Mouse (Mus musculus) left cerebral cortex, postnatal 36 days (tissue): ENCODE measurements around the gene Lrrc25. TPM values are rescaled to one million over a fixed set of nuclear protein-coding genes. Genes with fewer than 3 reads are reported as not detected.

Source experiments
- DNase-seq, 2 experiments: peaks; one replicate each; pipeline ENCODE4 v3.0.0; 2021 to 2022; ENCODE audit warnings: low spot score in 2 of 2, mixed read lengths in 1 of 2
- intact Hi-C: fragments of 180-260 bp; cut with DNase I; formaldehyde crosslinking; loops from one replicate; pipeline ENCODE4 v1.15.1; 2025
- total RNA-seq, 2 experiments: library from RNA; stranded (reverse); gene quantifications; 2 replicates each; pipeline ENCODE4 v1.2.3; 2021

The Lrrc25 gene
- total RNA-seq, 2 experiments from 2014 or later, result 0.44 to 1.2 TPM

GRCm38 (mm10) chr8:70610796-70611771 is 4.9 kb upstream of the Lrrc25 start:
- DNase-seq, result peak in 1 of 2 experiments; percentile 66

DNA sequence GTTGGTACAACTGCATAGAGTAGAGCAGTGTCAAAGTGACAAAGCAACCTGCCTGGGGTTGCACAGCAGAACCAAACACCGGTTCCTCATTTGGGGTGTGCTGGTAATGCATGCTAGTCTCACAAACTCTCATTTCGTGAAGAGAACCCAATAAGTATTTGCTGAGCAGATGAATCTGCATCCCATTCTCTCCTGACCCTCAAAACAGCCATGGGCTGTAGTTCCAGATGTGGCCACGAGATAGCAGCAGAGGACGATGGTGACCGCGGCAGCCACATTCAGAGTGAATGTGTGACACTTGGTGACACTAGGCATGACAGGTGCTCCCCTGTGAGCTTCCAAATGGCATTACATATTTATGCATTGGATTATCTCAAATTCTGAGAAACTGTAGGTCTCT is 4.1 kb upstream of the Lrrc25 start:
- DNase-seq, result peak; percentile 77 to 84
- intact Hi-C loops, result loop anchor here (5.0 kb wide), 2 partner anchors 90 to 145 kb away; partner anchors contain the start of gene Iqcn

More at GRCm38 (mm10) chr8:70610796-70611771, 4.9 kb upstream of the Lrrc25 start:
- intact Hi-C loops, result loop anchor here (5.0 kb wide), 2 partner anchors 91 to 146 kb away; partner anchors contain the start of gene Iqcn

DNA sequence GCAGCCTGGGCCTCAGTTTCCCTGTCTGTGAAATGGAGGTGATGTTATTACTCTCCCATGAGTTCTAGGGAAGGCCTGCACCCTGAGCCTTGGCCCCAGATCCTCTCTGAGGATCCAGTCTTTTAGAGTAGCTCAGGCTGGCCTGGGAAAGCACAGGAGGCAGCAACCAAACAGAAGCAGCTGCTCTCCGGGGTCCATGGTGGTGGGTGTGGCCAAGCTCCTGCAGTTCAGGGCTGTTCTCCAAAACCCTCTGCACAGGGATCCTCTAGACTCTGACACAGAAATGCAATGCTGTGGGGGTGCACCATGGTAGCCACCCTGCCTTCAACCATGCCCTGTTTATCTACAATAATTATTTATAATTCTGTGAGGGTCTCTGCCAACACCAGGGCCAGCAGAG is 2.2 kb upstream of the Lrrc25 start:
- DNase-seq, result no peak
- intact Hi-C loops, result loop anchor here (5.0 kb wide), 2 partner anchors 89 to 144 kb away; partner anchors contain the start of gene Iqcn

- intact Hi-C loops, result loop anchor here (5.0 kb wide), 2 partner anchors 88 to 143 kb away; partner anchors contain the start of gene Iqcn
- no peak for DNase-seq
Measured at GRCm38 (mm10) chr8:70614469-70614868, 1.5 kb upstream of the Lrrc25 start.

GRCm38 (mm10) chr8:70615281-70615680 is 674 bp upstream of the Lrrc25 start:
- DNase-seq, result no peak
- intact Hi-C loops, result no loop called here

- intact Hi-C loops, result no loop called here
Measured at GRCm38 (mm10) chr8:70616645-70617044, 690 bp downstream of the Lrrc25 start.

GRCm38 (mm10) chr8:70617985-70618384 is 2.0 kb downstream of the Lrrc25 start:
- intact Hi-C loops, result no loop called here
- no peak for DNase-seq

More at GRCm38 (mm10) chr8:70616645-70617044, 690 bp downstream of the Lrrc25 start:
- no peak for DNase-seq

DNA sequence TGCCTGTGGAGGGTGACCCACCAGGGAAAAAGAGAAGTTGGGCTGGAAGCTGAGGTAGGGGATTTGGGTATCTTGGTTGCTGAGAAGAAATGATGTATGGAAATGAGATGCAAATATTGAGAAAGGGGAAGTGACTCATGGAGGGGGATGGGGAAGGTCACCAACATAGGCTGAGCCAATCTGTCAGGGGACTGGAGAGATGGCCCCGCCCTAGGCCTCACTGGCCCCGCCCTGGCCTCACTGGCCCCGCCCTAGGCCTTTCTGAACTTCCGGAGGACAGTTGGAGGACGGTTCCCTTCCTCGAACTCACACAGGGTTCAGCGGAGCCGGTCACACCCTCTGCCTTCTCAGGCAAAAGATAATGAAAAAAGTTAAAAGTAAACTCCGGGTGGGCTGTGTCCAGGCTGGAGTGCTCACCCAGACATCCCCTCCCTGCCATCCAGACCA is 3.0 kb downstream of the Lrrc25 start:
- intact Hi-C loops, result no loop called here
- DNase-seq, result no peak

- intact Hi-C loops, result no loop called here
- no peak for DNase-seq
Measured at GRCm38 (mm10) chr8:70622220-70622619, 6.3 kb downstream of the Lrrc25 start.

- no peak for DNase-seq
- intact Hi-C loops, result loop anchor here (5.0 kb wide), 1 partner anchor 37 kb away; the partner anchor contains the start of gene Pgpep1
Measured at GRCm38 (mm10) chr8:70625104-70625503, 9.1 kb downstream of the Lrrc25 start.

GRCm38 (mm10) chr8:70627041-70627440 is 11.1 kb downstream of the Lrrc25 start:
- DNase-seq, result no peak
- intact Hi-C loops, result loop anchor here (5.0 kb wide), 1 partner anchor 35 kb away; the partner anchor contains the start of gene Pgpep1

- intact Hi-C loops, result loop anchor here (5.0 kb wide), 1 partner anchor 33 kb away; the partner anchor contains the start of gene Pgpep1
- DNase-seq, result no peak
Measured at GRCm38 (mm10) chr8:70628986-70629490, 13.1 kb downstream of the Lrrc25 start.

GRCm38 (mm10) chr8:70629574-70630531 is 13.9 kb downstream of the Lrrc25 start:
- DNase-seq, result peak; percentile 91 to 93
- intact Hi-C loops, result loop anchor here (5.0 kb wide), 1 partner anchor 32 kb away; the partner anchor contains the start of gene Pgpep1

DNA sequence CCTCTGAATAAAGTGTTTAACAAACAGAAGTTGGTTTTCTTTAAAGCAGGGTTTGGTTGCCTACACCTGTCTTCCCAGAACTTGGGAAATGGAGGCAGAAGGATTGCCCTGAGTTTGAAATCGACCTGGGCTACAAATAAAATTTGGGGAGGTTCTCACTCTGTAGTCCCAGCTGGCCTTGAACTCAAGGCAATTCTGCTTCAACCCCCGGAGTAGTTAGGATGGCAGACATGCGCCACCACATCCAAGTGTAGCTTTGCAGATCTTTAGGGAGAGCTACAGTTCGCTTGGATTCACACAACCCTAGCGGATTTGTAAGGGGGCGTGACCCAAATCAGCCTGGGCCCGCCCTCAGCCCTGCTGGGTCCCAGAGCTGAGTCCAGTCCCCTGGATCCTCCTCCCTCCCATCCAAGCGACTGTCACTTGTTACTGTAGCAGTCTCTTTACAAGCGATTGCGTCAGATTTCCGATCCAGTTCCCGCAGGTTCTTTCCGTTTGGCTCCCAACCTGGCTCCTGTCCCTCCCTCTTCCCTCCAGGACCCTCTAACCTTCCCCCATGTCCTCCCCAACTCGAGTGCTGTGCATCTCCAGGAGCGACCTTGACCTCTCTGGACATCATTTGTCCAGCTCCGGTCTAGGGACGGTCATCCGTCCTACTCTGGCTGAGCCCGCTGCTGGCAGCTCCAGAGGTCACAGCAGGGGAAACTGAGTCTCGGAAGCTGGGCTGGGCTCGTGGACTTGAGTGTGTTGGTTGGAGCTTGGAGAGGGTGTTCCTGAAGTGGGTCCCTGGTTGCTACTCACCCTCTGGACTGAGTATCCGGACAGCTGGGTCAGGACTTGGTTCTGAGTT is 14.8 kb downstream of the Lrrc25 start:
- DNase-seq, result no peak
- intact Hi-C loops, result no loop called here

DNA sequence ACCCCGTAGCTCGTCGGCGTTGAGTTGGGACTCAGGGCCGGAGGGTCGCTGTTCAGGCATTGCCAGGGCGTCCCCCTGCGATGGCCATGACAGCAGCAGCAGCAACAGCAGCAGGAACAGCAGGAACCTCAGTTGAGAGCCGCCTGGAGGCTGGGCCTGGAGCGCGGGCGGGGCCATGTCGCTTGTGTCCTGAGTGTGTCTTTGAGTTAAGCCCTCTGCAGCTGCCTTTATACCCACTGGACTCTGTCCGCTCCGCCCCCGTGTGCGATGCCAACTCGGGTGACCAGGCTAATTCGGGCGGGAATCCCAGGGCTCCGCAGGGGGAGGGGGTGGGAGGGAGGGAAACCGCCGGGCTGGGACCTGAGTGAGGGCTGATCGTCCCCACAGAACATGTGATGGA is 15.5 kb downstream of the Lrrc25 start:
- intact Hi-C loops, result no loop called here
- no peak for DNase-seq

- DNase-seq, result no peak
- intact Hi-C loops, result no loop called here
Measured at GRCm38 (mm10) chr8:70632346-70632892, 16.5 kb downstream of the Lrrc25 start, which contains the start of gene Gdf15. Gdf15 (minus strand) TSS chr8:70632456.

DNA sequence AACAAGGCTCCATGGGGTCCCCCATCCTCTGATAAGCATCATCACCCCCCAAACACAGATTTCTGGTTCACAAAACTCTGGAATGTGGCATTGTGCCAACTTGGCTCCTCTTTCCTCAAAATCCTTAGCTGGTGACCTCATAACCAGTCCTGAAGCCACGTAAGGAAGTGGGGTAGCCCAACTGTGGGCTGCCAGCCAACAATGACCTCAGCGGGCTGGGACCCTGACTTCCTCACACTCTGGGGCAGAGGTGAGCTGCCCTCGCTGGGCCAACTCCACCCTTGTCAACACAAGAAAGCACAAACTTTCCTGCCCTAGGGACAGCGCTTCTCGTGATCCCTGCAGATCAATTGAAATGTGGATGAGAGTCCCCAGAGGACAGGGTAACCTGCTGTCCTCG is 18.1 kb downstream of the Lrrc25 start:
- intact Hi-C loops, result no loop called here
- no peak for DNase-seq

DNA sequence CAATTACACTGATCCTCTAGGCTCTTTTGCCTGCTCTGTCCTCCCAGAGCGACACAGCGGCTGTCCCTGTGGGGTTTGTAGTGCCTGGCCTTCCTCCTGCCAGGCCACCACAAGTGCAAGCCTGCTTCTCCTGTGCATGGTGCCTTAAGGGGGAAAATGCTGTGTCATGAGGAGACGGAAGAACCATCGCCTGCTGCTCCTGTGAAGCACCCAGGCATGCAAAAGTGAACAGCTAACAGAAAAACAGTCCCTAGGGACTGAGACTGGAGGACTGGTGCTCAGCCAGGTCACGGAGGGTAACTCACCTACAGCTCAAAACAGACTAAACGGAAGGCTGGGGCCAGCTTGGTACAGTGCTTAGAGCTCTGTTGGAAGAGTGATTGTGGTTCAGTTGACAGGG is 19.6 kb downstream of the Lrrc25 start:
- intact Hi-C loops, result no loop called here
- DNase-seq, result no peak
